Mouse (Mus musculus): ENCODE measurements around the gene Stx1b.

GRCm38 (mm10) chr7:127822494-127822893 lies 1.9 kb downstream of the Stx1b start:
- TF ChIP-seq POLR2A (IDR thresholded peaks at IDR 0.05; ENCODE audit: low read depth, low read length): no peak
- TF ChIP-seq CTCF (IDR thresholded peaks at IDR 0.05; ENCODE audit: borderline replicate concordance, insufficient read depth, low read length): no peak
